Mouse (Mus musculus) hindbrain, embryonic 11.5 days (tissue): Measurements from ENCODE around the gene Tmem114. TPM values are rescaled to one million over a fixed set of nuclear protein-coding genes. Genes with fewer than 3 reads are reported as not detected.

Experiments used
- ATAC-seq: fragments of 200-750 bp; cut with Nextera tagmentation; 2 replicates; pipeline ENCODE4 v1.8.0; 2017; ENCODE audit warnings: mild to moderate bottlenecking, moderate TSS enrichment, moderate library complexity; ENCODE audit not compliant: low FRiP score
- DNase-seq: peaks from one replicate; pipeline ENCODE4 v3.0.0-alpha.2; 2015; ENCODE audit warnings: low spot score
- H3K27ac ChIP-seq: fragments of 300-500 bp; sonication (generic); 2 replicates; pipeline ENCODE4 v1.5.1; 2014; ENCODE audit warnings: mild to moderate bottlenecking, low read depth, low read length
- H3K27me3 ChIP-seq: fragments of 300-500 bp; sonication (generic); 2 replicates; pipeline ENCODE4 v1.6.1; 2014; ENCODE audit warnings: mild to moderate bottlenecking, low read length, moderate library complexity, mixed read lengths; ENCODE audit not compliant: control insufficient read depth, insufficient read depth
- H3K36me3 ChIP-seq: fragments of 300-500 bp; sonication (generic); 2 replicates; pipeline ENCODE4 v1.6.1; 2014; ENCODE audit warnings: mild to moderate bottlenecking, low read length, moderate library complexity, mixed read lengths; ENCODE audit not compliant: control insufficient read depth, insufficient read depth
- H3K4me1 ChIP-seq: fragments of 300-500 bp; sonication (generic); replicated peaks from 2 replicates; pipeline ENCODE4 v1.6.1; 2014; ENCODE audit warnings: low read length, mixed read lengths; ENCODE audit not compliant: control insufficient read depth, insufficient read depth
- H3K4me2 ChIP-seq: fragments of 300-500 bp; sonication (generic); replicated peaks from 2 replicates; pipeline ENCODE4 v1.6.1; 2014; ENCODE audit warnings: mild to moderate bottlenecking, low read depth, low read length
- H3K4me3 ChIP-seq: fragments of 300-500 bp; sonication (generic); 2 replicates; pipeline ENCODE4 v1.5.1; 2014; ENCODE audit warnings: low read depth, low read length
- H3K9ac ChIP-seq: fragments of 300-500 bp; sonication (generic); 2 replicates; pipeline ENCODE4 v1.6.1; 2014; ENCODE audit warnings: low read depth, low read length
- H3K9me3 ChIP-seq: fragments of 300-500 bp; sonication (generic); 2 replicates; pipeline ENCODE4 v1.6.1; 2016; ENCODE audit warnings: low read length; ENCODE audit not compliant: control insufficient read depth
- WGBS: fragments of 180-500 bp; shearing (Covaris S2); extraction: QIAGEN DNeasy Blood & Tissue Kit; methylation state at CpG from one replicate; pipeline ENCODE4 v1.1.7; 2014; 5-methylcytosine and 5-hydroxymethylcytosine counted together
- polyA plus RNA-seq: library from polyadenylated mRNA; unstranded; fragments of >200 nt; fragmentation: Nextera tagmentation; extraction: Ambion mirVana; gene quantifications from 2 replicates; pipeline ENCODE4 v1.2.1, GENCODE M21; 2014

The Tmem114 gene
- polyA plus RNA-seq, 1 experiment from 2014 or later: 0.12 TPM

DNA sequence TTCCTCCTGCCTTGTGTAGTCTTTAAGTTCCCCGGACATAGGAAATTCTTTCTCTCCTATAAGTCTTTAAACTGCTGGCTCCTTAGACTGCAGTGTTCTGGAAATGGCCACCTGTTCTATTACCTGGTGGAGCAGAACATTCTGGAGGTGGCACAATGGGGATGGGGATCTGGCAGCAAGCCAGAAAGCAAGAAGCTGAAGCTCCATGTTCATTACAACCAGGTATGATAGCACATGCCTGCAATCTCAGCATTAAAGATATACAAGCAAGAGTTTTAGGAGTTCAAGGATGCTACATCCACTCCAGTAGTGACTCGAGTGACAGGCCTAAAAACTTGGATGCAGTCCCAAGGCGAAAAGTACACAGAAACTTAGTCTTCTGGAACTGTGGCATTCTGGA, 7.7 kb upstream of the Tmem114 start:
- H3K36me3 ChIP-seq: no peaks in the 10 kb centered on the region
- no peak for DNase-seq
- H3K27ac ChIP-seq: no peak overlapping the region
- H3K9ac ChIP-seq: no peak overlapping the region
- H3K9me3 ChIP-seq: no peaks in the 10 kb centered on the region
- no peak overlapping the region for H3K4me3 ChIP-seq
- H3K4me2 ChIP-seq: no peak overlapping the region
- no peaks in the 10 kb centered on the region for H3K4me1 ChIP-seq
- H3K27me3 ChIP-seq: no peaks in the 10 kb centered on the region
- ATAC-seq: no peak
- 94% methylated on average over 3 of the region's 3 CpGs for WGBS

GRCm38 (mm10) chr16:8429531-8429930, 4.6 kb upstream of the Tmem114 start:
- WGBS: 86% methylated on average over 4 of the region's 4 CpGs
- Histone ChIP-seq H3K4me2 (no peak overlapping the region), H3K9me3 (no peaks in the 10 kb centered on the region), H3K4me1 (no peaks in the 10 kb centered on the region), H3K4me3 (no peak overlapping the region), H3K27me3 (peaks cover 16% of the 10 kb centered on the region), H3K36me3 (no peaks in the 10 kb centered on the region), H3K27ac (no peak overlapping the region), H3K9ac (no peak overlapping the region)
- no peak for DNase-seq
- ATAC-seq: no peak

DNA sequence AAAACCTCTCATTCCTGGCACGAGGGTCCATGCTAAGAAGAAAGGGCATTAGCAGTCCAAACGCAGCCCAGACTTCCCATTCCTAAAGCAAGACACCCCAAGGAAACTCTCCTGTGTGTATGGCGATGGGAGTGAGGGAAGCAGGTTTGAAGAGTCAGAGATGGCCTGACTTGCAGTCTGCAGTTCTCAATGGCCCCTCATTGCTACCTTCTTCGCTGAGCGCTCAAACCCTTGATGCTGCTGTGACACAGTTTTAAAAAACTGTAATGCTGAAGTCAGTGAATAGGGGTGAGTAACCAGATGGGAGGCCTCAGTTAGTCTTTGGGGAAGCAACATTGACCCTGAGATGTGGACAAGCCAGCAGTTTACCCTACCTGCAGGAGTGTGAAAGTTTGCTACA, 800 bp upstream of the Tmem114 start:
- no peak for DNase-seq
- Histone ChIP-seq H3K27me3 (peaks cover 31% of the 10 kb centered on the region), H3K9me3 (no peaks in the 10 kb centered on the region), H3K27ac (no peak overlapping the region), H3K36me3 (no peaks in the 10 kb centered on the region), H3K4me1 (no peaks in the 10 kb centered on the region), H3K9ac (no peak overlapping the region), H3K4me2 (no peak overlapping the region), H3K4me3 (no peak overlapping the region)
- ATAC-seq: no peak
- WGBS: 82% methylated on average over 5 of the region's 5 CpGs

- Histone ChIP-seq H3K4me1 (no peaks in the 10 kb centered on the region), H3K9ac (no peak overlapping the region), H3K4me3 (peak overlapping the region; percentile 28), H3K4me2 (peak overlapping the region; percentile 63), H3K9me3 (no peaks in the 10 kb centered on the region), H3K27ac (no peak overlapping the region), H3K27me3 (peaks cover 31% of the 10 kb centered on the region), H3K36me3 (no peaks in the 10 kb centered on the region)
- ATAC-seq (no peak), DNase-seq (peak; percentile 28)
- 4% methylated on average over 43 of the region's 43 CpGs for WGBS
Observed at GRCm38 (mm10) chr16:8424161-8424970, 570 bp downstream of the Tmem114 start.

DNA sequence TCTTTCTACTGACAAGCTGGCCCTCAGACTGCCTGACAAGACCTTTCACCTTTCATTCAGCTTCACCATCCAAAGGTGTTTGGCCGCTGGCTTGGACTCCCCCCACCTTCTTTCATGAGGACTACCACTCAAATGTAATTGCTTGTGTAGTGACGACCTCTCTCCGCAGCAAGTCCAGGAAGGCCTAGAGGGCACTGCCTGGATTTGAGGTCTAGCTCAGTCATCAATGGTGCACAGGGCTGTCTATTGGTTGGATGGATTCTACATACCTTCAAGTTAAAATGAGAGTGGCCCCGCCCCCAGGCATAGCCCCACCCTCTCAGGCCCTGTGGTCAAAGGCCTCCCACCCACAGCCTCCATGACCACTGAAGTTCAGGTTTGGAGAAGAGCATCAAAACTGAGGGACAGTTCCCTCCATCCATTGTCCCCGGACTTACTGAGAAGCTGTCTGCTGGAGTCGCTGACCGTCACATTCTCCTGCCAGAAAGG, 1.3 kb downstream of the Tmem114 start:
- Histone ChIP-seq H3K4me1 (no peaks in the 10 kb centered on the region), H3K27me3 (peaks cover 31% of the 10 kb centered on the region), H3K4me3 (no peak overlapping the region), H3K9me3 (no peaks in the 10 kb centered on the region), H3K4me2 (no peak overlapping the region), H3K27ac (no peak overlapping the region), H3K9ac (no peak overlapping the region), H3K36me3 (no peaks in the 10 kb centered on the region)
- WGBS: 46% methylated on average over 7 of the region's 7 CpGs
- DNase-seq: no peak
- ATAC-seq: no peak

GRCm38 (mm10) chr16:8420842-8421241, 4.1 kb downstream of the Tmem114 start:
- no peak overlapping the region for H3K4me3 ChIP-seq
- no peaks in the 10 kb centered on the region for H3K36me3 ChIP-seq
- H3K9me3 ChIP-seq: no peaks in the 10 kb centered on the region
- DNase-seq (no peak), ATAC-seq (no peak)
- peaks cover 27% of the 10 kb centered on the region for H3K27me3 ChIP-seq
- no peak overlapping the region for H3K4me2 ChIP-seq
- no peaks in the 10 kb centered on the region for H3K4me1 ChIP-seq
- WGBS: 93% methylated on average over 4 of the region's 4 CpGs
- no peak overlapping the region for H3K9ac ChIP-seq
- H3K27ac ChIP-seq: no peak overlapping the region

DNA sequence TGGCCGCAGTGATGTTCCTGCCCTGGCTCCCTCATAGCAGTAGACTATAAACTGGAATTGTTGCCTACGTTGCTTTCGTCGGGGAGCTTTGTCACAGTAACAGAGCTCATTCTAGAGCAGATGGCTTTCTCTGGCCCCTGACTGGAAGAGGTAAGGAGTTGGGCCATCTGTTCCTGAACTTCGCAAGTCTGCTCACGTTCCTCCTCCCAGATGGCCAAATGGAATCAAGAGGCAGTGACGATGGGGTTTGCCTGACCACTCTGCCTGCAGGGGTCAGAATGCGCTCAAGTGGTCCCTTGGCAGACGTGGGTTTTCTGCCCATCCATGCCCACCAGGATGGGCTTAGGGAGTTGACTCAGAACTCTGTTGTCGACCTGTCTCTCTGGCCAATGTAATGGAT, 4.6 kb downstream of the Tmem114 start:
- Histone ChIP-seq H3K9ac (no peak overlapping the region), H3K4me2 (no peak overlapping the region), H3K4me1 (no peaks in the 10 kb centered on the region), H3K9me3 (no peaks in the 10 kb centered on the region), H3K27ac (no peak overlapping the region), H3K4me3 (no peak overlapping the region), H3K27me3 (peaks cover 23% of the 10 kb centered on the region), H3K36me3 (no peaks in the 10 kb centered on the region)
- DNase-seq (no peak), ATAC-seq (no peak)
- 75% methylated on average over 10 of the region's 10 CpGs for whole genome bisulfite sequencing

GRCm38 (mm10) chr16:8419666-8420065, 5.3 kb downstream of the Tmem114 start:
- no peaks in the 10 kb centered on the region for H3K9me3 ChIP-seq
- no peaks in the 10 kb centered on the region for H3K4me1 ChIP-seq
- H3K9ac ChIP-seq: no peak overlapping the region
- H3K27ac ChIP-seq: no peak overlapping the region
- H3K4me3 ChIP-seq: no peak overlapping the region
- H3K27me3 ChIP-seq: peaks cover 16% of the 10 kb centered on the region
- H3K4me2 ChIP-seq: no peak overlapping the region
- ATAC-seq: no peak
- 96% methylated on average over 8 of the region's 8 CpGs for WGBS
- DNase-seq: no peak
- no peaks in the 10 kb centered on the region for H3K36me3 ChIP-seq

- Histone ChIP-seq H3K9ac (no peak overlapping the region), H3K27me3 (peaks cover 1% of the 10 kb centered on the region; the same call in 1 of the 2 replicates), H3K27ac (no peak overlapping the region), H3K4me3 (no peak overlapping the region), H3K36me3 (no peaks in the 10 kb centered on the region), H3K9me3 (no peaks in the 10 kb centered on the region), H3K4me1 (no peaks in the 10 kb centered on the region), H3K4me2 (no peak overlapping the region)
- DNase-seq (no peak), ATAC-seq (no peak)
- 83% methylated on average over 3 of the region's 3 CpGs for WGBS
Observed at GRCm38 (mm10) chr16:8418126-8418525, 6.8 kb downstream of the Tmem114 start.
